Mouse (Mus musculus): Measurements from ENCODE around the gene Ccdc182. TPM values are rescaled to one million over a fixed set of nuclear protein-coding genes. Genes with fewer than 3 reads are reported as not detected.

The Ccdc182 gene
- total RNA-seq (2021) = not detected in 2 replicates
- long read RNA-seq = 0 reads

GRCm38 (mm10) chr11:88293631-88294393 is at the start of gene Ccdc182:
Gene Ccdc182 (plus strand): TSS chr11:88294058.
- DNase-seq = no peak

GRCm38 (mm10) chr11:88245581-88246170 is 48.2 kb upstream of the Ccdc182 start:
- no peak for DNase-seq

- DNase-seq = no peak
Observed at GRCm38 (mm10) chr11:88248636-88249035, 45.2 kb upstream of the Ccdc182 start.

DNA sequence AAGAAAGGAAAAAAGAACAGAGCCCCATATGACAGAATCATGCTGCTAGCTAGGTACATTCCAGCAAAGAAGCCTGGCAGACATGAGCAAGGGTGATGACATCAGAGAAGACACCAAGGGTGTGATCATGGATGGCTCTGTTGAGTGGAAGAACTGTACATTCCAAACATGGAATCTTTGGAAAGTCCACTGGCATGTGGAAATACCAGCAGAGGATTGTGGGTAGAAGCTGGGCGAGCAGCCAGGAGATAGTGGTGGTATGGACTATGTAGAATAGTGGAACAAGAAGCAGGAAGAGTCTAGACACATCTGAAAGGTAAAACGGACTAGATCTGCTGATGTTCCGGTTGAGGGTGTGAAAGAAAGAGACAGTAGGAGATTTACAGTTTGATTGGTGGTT is 43.3 kb upstream of the Ccdc182 start:
- no peak for DNase-seq

- no peak for DNase-seq
Observed at GRCm38 (mm10) chr11:88251295-88251694, 42.6 kb upstream of the Ccdc182 start.

DNA sequence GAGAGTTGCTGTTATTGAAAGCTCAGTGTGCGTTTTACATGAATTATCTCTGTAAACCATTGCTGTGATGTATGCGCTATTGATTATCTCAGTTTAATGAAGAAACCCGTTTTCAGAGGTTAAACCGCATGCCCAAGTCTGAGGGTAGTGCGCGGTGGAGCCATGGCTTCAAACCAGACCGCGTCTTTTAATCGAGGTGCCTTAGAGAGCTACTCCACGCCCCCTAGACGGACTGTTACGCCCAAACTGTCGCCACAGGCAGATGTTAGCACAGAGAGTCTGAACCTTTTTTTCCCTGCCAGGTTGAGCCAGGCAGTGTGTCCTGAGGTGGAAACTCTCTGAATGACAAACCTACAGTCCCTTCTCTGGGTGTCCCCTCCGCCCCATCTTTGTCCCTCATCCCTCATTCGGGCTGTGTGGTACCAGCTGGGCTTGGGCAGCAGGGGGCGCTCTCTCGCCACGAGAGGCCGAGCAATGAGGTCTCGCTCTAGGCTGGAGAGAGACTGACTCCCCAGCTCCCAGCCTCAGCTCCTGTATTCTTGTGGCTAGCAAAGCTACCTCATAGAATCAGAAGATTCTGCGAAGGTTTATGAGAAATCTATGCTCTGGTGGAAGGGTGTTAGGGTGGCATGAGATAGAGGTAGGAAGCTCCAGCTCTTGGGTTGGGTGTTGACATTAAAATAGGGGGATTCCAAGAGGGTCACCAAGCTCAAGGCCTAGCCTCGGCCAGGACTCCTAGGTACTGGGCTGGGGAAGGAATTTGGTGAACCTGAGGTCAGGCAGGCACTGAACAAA is 41.7 kb upstream of the Ccdc182 start:
- peak; percentile 92 for DNase-seq

- peak; percentile 21 for DNase-seq
Observed at GRCm38 (mm10) chr11:88252767-88253513, 40.9 kb upstream of the Ccdc182 start.

- no peak for DNase-seq
Observed at GRCm38 (mm10) chr11:88253514-88254167, 40.2 kb upstream of the Ccdc182 start.

DNA sequence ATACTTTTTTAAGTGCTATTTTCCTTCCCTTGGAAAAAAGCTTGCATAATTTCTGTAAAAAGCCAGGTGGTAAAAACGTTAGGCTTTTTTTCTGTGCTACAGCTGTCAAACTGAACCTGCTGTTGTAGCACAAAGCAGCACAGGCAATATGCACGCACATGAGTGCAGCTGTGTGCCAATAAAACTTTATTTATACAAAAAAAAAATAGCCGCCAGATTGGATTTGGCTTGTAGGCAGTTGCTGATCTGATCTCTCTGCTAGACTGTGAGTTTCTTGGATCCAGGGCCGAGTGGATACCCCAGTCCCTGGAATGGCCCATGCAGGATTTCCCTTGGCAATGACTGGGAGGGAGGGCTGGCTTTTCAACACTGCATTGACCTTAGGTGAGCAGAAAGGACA is 36.2 kb upstream of the Ccdc182 start:
- DNase-seq = no peak

DNA sequence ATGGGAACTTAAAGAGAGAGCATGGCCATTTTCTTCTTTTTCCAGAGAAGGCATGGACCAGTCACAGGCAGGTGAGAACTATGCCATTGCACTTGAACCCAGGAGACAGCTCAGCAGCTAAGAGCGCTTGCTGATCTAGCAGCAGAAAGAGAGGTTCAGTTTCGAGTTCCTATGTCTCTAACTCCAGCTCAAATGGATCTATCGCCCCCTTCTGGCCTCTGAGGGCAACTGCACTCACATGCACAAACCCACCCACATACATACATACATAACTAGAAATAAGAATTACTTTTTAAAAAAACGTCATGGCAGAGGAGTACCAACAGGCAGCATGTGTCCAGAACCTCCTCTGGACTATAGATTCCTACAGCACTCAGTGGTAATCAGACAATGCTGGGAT is 35.6 kb upstream of the Ccdc182 start:
- no peak for DNase-seq

- DNase-seq = no peak
Observed at GRCm38 (mm10) chr11:88260463-88260862, 33.4 kb upstream of the Ccdc182 start.

- DNase-seq = no peak
Observed at GRCm38 (mm10) chr11:88264889-88265288, 29.0 kb upstream of the Ccdc182 start.

DNA sequence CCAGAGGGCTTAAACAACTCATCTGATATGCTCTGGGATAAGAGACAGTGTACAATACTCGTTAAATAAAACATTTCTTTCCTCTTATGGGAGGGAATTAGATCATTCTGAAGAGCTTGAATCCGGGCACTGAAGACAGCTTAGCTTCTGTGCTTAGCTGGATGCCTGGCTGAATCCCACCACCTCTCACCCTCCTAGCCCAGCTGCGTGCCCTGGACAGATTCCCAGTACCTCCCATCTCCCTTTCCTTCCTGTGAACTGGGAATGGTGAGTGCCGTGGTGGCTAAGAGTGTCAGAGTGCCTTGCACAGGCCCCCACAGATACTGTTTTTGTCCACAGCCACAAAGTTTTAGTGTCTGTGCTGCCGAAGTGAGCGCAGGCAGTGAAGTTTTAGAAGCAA is 27.5 kb upstream of the Ccdc182 start:
- no peak for DNase-seq

- DNase-seq = no peak
Observed at GRCm38 (mm10) chr11:88271870-88272269, 22.0 kb upstream of the Ccdc182 start.

DNA sequence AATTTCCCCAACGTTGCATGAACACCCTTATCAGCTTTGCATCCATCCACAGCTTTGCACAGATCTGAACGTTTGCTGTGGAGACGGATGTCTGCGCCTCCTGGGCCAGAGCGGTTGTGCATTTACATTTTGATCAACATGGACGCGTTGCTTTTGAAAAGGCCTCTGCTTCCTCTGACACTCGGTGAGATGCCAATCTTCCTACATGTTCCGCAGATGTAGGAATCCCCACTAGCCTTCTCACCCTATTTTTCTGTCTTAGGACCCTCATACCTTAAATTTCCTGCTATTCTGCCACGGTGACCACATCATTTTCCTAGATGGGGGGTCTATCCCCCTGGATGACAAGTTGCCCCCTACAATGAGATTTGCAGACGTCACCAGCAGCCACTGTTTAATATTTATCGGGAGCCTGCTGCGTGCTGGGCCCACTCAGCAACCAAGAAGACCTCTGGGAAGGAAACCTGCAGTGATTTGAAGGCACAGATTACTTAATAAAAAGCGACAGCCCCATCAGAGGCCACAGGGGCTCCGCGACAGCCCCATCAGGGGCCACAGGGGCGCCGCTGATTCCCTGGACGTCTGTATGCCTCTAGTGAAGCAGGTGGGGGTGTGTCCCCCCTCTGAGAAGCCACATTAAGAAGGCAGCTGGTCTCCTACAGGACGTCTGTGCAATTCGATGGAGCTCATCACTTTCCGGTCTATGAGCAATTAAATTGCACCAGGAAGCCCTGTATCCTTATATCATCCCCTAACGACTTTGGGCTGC is 19.6 kb upstream of the Ccdc182 start:
- DNase-seq = no peak

GRCm38 (mm10) chr11:88274901-88275498 is 18.9 kb upstream of the Ccdc182 start:
- DNase-seq = no peak

DNA sequence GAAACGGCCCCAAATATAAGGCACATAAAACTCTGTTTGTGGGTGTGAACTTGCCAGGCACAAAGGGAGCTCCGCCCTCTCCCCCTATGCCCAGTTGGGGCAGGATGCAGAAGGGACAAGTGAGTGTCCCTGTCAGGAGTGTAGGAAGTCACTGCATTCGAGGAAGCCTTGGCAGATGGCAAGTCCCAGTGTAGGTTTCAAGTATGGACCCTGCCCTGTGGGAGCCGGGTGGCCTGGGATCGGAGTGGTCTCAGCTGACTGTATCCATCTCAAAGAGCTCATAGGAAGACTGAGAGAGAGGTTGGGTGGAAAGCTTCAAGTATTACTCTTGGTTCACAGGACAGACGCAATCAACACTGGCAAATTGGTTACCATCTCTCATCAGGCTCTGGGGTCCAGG is 17.9 kb upstream of the Ccdc182 start:
- DNase-seq = no peak

- DNase-seq = peak; percentile 62
Observed at GRCm38 (mm10) chr11:88276534-88277308, 17.1 kb upstream of the Ccdc182 start.

DNA sequence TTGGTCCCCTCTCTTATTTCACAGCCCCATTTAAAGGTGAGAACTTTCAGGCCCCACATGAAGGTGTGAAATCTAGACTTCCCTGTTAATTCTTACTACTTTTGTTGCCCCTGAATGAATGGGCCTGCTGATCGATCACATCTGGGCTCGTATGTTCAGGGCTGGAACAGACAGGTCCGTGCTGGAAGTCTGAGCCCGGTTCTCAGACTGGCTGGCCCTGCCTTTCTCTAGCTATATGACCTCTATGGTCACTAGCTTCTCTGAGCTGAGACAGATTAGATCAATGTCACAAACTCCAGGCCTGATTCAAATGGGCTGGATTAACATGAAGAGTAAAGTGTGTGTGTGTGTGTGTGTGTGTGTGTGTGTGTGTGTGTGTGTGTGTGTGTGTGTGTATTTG is 14.9 kb upstream of the Ccdc182 start:
- no peak for DNase-seq

DNA sequence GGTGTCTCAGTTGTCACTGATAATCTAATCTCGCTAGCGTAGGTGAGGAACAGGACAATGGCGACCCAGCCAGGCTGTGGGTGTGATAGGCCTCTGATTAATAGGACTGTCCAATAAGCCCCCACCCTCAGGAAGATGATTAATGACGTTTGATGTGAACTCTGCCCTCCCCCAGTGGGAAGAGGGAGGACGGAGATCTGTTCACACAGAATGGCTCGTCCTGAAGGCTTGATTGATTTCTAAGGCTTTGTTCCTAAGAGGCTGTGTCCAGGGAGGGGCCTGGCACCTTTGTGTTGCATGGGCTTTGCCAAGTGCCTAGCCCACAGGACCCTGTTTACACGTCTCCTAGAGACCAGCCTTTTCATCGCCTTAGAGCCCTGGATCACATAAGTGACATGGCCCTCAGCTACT is 13.4 kb upstream of the Ccdc182 start:
- DNase-seq = no peak

All from adrenal gland, postnatal 25 days (tissue).